Comparison of ENCODE assay signal across 8 mouse cellular contexts in genomic region chr5:47985901-47986670, GRCm38 (mm10). TPM values are rescaled to one million over a fixed set of nuclear protein-coding genes. Genes with fewer than 3 reads are reported as not detected.
DNase-seq lines count a peak whose midpoint lies in the region; ATAC-seq lines count a peak whose summit lies in the region.

No protein-coding gene starts in this region.

- H3K9ac ChIP-seq in heart, embryonic 12.5 days = peak overlapping the region; percentile 81
- H3K9ac ChIP-seq in kidney, embryonic 14.5 days (ENCODE audit: low read depth, low read length) = peak overlapping the region; percentile 70
- no peak overlapping the region for H3K9ac ChIP-seq in liver, embryonic 13.5 days

- peak overlapping the region; percentile 72 for H3K4me3 ChIP-seq in heart, embryonic 12.5 days
- H3K4me3 ChIP-seq in kidney, embryonic 14.5 days (ENCODE audit: low read length) = peak overlapping the region; percentile 74
- peak overlapping the region; percentile 62 for H3K4me3 ChIP-seq in liver, embryonic 13.5 days (replicated peaks)

- H3K27ac ChIP-seq in heart, embryonic 12.5 days (ENCODE audit: poor library complexity, severe bottlenecking) = no peak overlapping the region; the same call in 1 of the 2 replicates
- H3K27ac ChIP-seq in kidney, embryonic 14.5 days (ENCODE audit: low read depth, low read length) = peak overlapping the region; percentile 30; the same call in 1 of the 2 replicates
- no peak overlapping the region for H3K27ac ChIP-seq in liver, embryonic 13.5 days

- peaks cover 6% of the 10 kb centered on the region; the same call in 1 of the 2 replicates for H3K27me3 ChIP-seq in heart, embryonic 12.5 days (replicated peaks)
- H3K27me3 ChIP-seq in kidney, embryonic 14.5 days (ENCODE audit: control insufficient read depth, insufficient read depth, low read length) = no peaks in the 10 kb centered on the region; the same call in 1 of the 2 replicates
- H3K27me3 ChIP-seq in liver, embryonic 13.5 days = peaks cover 56% of the 10 kb centered on the region

- H3K36me3 ChIP-seq in heart, embryonic 12.5 days = no peaks in the 10 kb centered on the region
- H3K36me3 ChIP-seq in kidney, embryonic 14.5 days (ENCODE audit: control insufficient read depth, insufficient read depth, low read length) = peaks cover 7% of the 10 kb centered on the region; the same call in 1 of the 2 replicates
- H3K36me3 ChIP-seq in liver, embryonic 13.5 days = no peaks in the 10 kb centered on the region

- H3K4me1 ChIP-seq in heart, embryonic 12.5 days (replicated peaks) = peaks cover 25% of the 10 kb centered on the region
- 0 out of 2 replicates have a peak, but pooled peaks cover 11% of the 10 kb centered on the region for H3K4me1 ChIP-seq in kidney, embryonic 14.5 days (ENCODE audit: control insufficient read depth, insufficient read depth, low read length)
- H3K4me1 ChIP-seq in liver, embryonic 13.5 days (replicated peaks) = peaks cover 18% of the 10 kb centered on the region

- no peak for ATAC-seq in heart, embryonic 12.5 days (ENCODE audit: insufficient number of reproducible peaks, low FRiP score)
- peak; percentile 26; the same call in 1 of the 2 replicates for ATAC-seq in kidney, embryonic 14.5 days (ENCODE audit: low FRiP score, low TSS enrichment)
- no peak for ATAC-seq in liver, embryonic 13.5 days (ENCODE audit: low read depth)
- ATAC-seq in monocyte, adult 5-6 weeks (replicated peaks; ENCODE audit: insufficient number of reproducible peaks, low FRiP score, low TSS enrichment, poor library complexity, severe bottlenecking) = no peak

- WGBS in heart, embryonic 12.5 days = under 1% methylated on average over 48 of the region's 48 CpGs
- WGBS in kidney, embryonic 14.5 days = under 1% methylated on average over 48 of the region's 48 CpGs
- WGBS in liver, embryonic 13.5 days (ENCODE audit: insufficient replicate concordance) = 3% methylated on average over 48 of the region's 48 CpGs

- H3K4me2 ChIP-seq in heart, embryonic 12.5 days = peak overlapping the region; percentile 94
- peak overlapping the region; percentile 91 for H3K4me2 ChIP-seq in kidney, embryonic 14.5 days (replicated peaks; ENCODE audit: low read depth, low read length)
- peak overlapping the region; percentile 85 for H3K4me2 ChIP-seq in liver, embryonic 13.5 days

- DNase-seq in cerebellum, postnatal 14 days = peak; percentile 38 to 45
- DNase-seq in cerebellum, adult 8-10 months = no peak
- peak; percentile 9 for DNase-seq in adrenal gland, postnatal 25 days
- DNase-seq in liver, embryonic 13.5 days = no peak
- peak; percentile 68 for DNase-seq in retina, embryonic 14.5 days (ENCODE audit: low spot score)

- H3K9me3 ChIP-seq in heart, embryonic 12.5 days (replicated peaks) = no peaks in the 10 kb centered on the region
- no peaks in the 10 kb centered on the region for H3K9me3 ChIP-seq in kidney, embryonic 14.5 days (ENCODE audit: control insufficient read depth, low read length)
- H3K9me3 ChIP-seq in liver, embryonic 13.5 days (replicated peaks) = no peaks in the 10 kb centered on the region

RNA-seq across cellular contexts. Expression of gene Slit2, which starts 3.1 kb away (rescaled TPM):
- 33.5 and 45.5 TPM in 2 replicates for total RNA-seq in adrenal gland, postnatal 25 days (2021)
- polyA plus RNA-seq in heart, embryonic 12.5 days (2016; fragmentation: Nextera tagmentation; extraction: Ambion mirVana) = 70.5 and 83.3 TPM in 2 replicates
- 33.2 and 50.5 TPM in 2 replicates for polyA plus RNA-seq in kidney, embryonic 14.5 days (2014; fragmentation: Nextera tagmentation; extraction: Ambion mirVana)
- 0.51 and 0.79 TPM in 2 replicates for polyA plus RNA-seq in liver, embryonic 13.5 days (2015; fragmentation: Nextera tagmentation; extraction: Ambion mirVana)
- total RNA-seq in monocyte, adult 5-6 weeks (2017) = 0.53 TPM in 1 of 3 replicates, not detected in the others

Comparison
In these comparisons a context has a peak if more than half of its experiments do, and no peak if none do; other contexts are left out.
1. DNase-seq: peak in cerebellum, postnatal 14 days (2 of 2), adrenal gland, postnatal 25 days (single experiment) and retina, embryonic 14.5 days (single experiment); none in cerebellum, adult 8-10 months (single experiment) and liver, embryonic 13.5 days (single experiment).
2. RNA of gene Slit2, which starts 3.1 kb away (polyA plus RNA-seq): 70.5 to 83.3 TPM in heart, embryonic 12.5 days and 33.2 to 50.5 TPM in kidney, embryonic 14.5 days; 0.51 to 0.79 TPM in liver, embryonic 13.5 days; every median in the first group is over 10 times any median in the second.
3. Peak in every context shown above with its lines, with median percentiles within 50 percentile points of each other: H3K4me2 ChIP-seq and H3K4me3 ChIP-seq.